Mouse (Mus musculus): ENCODE results near the gene Ncor2. TPM values are rescaled to one million over a fixed set of nuclear protein-coding genes. Genes with fewer than 3 reads are reported as not detected.

Gene Ncor2
- polyA plus RNA-seq, 1 experiment, result 75.8 TPM

- Histone ChIP-seq H3K4me3 (ENCODE audit: control insufficient read depth, insufficient read depth, low read length) (0 out of 2 replicates have a peak overlapping the region, but pooled peaks have one; percentile 0), H3K27me3 (ENCODE audit: control insufficient read depth, insufficient read depth, low read length) (no peaks in the 10 kb centered on the region), H3K36me3 (ENCODE audit: control insufficient read depth, insufficient read depth, low read length) (no peaks in the 10 kb centered on the region), H3K4me1 (replicated peaks; ENCODE audit: control insufficient read depth, insufficient read depth, low read length) (peaks cover 50% of the 10 kb centered on the region), H3K27ac (ENCODE audit: control insufficient read depth, insufficient read depth, low read length) (no peak overlapping the region)
- no peak for DNase-seq
- 24% methylated on average over 6 of the region's 6 CpGs for WGBS
- no peak for TF ChIP-seq POLR2A (IDR thresholded peaks at IDR 0.05; ENCODE audit: control insufficient read depth, extremely low read depth, insufficient read depth, low read length, poor library complexity)
- no peak for TF ChIP-seq CTCF (IDR thresholded peaks at IDR 0.05; ENCODE audit: borderline replicate concordance, control insufficient read depth, extremely low read depth, insufficient read depth, low read length, poor library complexity)
Measured at GRCm38 (mm10) chr5:125056331-125056695, 122.7 kb downstream of the Ncor2 start.

DNA sequence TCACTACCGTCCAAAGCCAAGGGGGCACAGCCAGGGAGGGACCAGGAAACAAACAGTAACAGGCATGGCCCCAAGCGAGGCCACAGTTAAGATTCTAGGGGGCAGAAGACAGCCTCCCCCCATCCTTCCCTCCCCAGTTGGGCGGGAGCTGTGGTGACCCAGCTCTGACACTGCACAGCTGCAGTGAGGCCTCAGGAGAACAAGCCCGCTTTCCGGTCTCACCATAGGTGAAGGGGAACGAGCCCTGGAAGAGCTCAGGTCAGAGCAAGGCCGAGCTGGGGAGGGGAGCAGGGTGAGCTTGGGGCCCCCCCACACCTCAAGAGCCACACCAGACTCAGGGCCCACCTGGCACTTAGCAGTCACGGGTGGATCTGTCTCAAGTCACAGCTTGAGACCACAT is 123.1 kb downstream of the Ncor2 start:
- 8% methylated on average over 8 of the region's 8 CpGs for WGBS
- Histone ChIP-seq H3K4me1 (replicated peaks; ENCODE audit: control insufficient read depth, insufficient read depth, low read length) (peaks cover 50% of the 10 kb centered on the region), H3K27ac (ENCODE audit: control insufficient read depth, insufficient read depth, low read length) (no peak overlapping the region), H3K36me3 (ENCODE audit: control insufficient read depth, insufficient read depth, low read length) (no peaks in the 10 kb centered on the region), H3K4me3 (ENCODE audit: control insufficient read depth, insufficient read depth, low read length) (0 out of 2 replicates have a peak overlapping the region, but pooled peaks have one; percentile 0), H3K27me3 (ENCODE audit: control insufficient read depth, insufficient read depth, low read length) (no peaks in the 10 kb centered on the region)
- TF ChIP-seq POLR2A (IDR thresholded peaks at IDR 0.05; ENCODE audit: control insufficient read depth, extremely low read depth, insufficient read depth, low read length, poor library complexity), result no peak
- no peak for TF ChIP-seq CTCF (IDR thresholded peaks at IDR 0.05; ENCODE audit: borderline replicate concordance, control insufficient read depth, extremely low read depth, insufficient read depth, low read length, poor library complexity)
- peak; percentile 51 for DNase-seq

- no peak for TF ChIP-seq POLR2A (IDR thresholded peaks at IDR 0.05; ENCODE audit: control insufficient read depth, extremely low read depth, insufficient read depth, low read length, poor library complexity)
- TF ChIP-seq CTCF (IDR thresholded peaks at IDR 0.05; ENCODE audit: borderline replicate concordance, control insufficient read depth, extremely low read depth, insufficient read depth, low read length, poor library complexity), result no peak
- peaks cover 43% of the 10 kb centered on the region for H3K4me1 ChIP-seq (replicated peaks; ENCODE audit: control insufficient read depth, insufficient read depth, low read length)
- no peak overlapping the region for H3K4me3 ChIP-seq (ENCODE audit: control insufficient read depth, insufficient read depth, low read length)
- H3K27me3 ChIP-seq (ENCODE audit: control insufficient read depth, insufficient read depth, low read length), result no peaks in the 10 kb centered on the region
- WGBS, result 97% methylated on average over 7 of the region's 7 CpGs
- no peak overlapping the region for H3K27ac ChIP-seq (ENCODE audit: control insufficient read depth, insufficient read depth, low read length)
- peaks cover 4% of the 10 kb centered on the region; the same call in 1 of the 2 replicates for H3K36me3 ChIP-seq (ENCODE audit: control insufficient read depth, insufficient read depth, low read length)
- no peak for DNase-seq
Measured at GRCm38 (mm10) chr5:125053661-125054060, 125.4 kb downstream of the Ncor2 start.

DNA sequence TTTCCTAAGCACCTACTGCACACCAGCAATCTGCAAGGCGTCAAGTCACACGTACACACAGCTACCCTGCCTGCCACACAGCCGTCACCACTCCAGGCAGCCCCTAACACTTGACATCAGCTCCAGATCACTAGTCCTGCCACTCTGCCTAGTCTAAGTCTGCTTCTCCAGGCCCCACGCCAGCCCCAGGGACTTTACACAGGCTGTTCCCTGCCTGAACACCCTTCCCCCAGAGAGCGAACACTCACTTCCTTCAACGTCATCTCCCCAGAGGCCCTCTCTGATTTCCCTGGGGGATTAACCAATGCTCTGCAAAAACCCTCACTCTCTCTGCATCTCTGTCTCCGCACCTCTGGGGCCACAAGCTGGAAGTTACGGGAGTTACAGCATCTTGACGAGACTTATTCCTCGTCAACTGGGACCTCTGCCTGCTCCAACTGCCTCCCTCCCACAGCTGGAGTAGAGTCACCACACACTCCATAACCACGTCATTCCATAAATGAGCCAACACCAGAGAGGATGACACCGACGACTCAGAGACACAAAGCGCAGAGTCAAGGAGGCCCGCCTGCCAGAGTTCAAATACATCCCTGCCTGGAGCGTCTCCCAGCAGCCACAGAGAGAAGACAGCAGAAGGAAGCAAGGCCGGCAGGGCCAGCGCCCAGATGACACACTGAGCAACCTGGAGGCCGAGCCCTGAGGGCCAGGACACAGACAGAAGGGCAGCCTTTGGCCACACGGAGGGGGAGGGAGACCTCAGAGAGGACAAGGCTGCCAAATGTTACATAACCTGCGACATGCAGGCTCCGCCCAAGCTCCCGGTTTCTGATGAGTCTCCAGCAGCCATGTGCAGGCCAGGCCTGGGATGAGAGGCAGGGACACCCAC is 126.2 kb downstream of the Ncor2 start:
- Histone ChIP-seq H3K27me3 (ENCODE audit: control insufficient read depth, insufficient read depth, low read length) (no peaks in the 10 kb centered on the region), H3K4me1 (replicated peaks; ENCODE audit: control insufficient read depth, insufficient read depth, low read length) (peaks cover 37% of the 10 kb centered on the region), H3K36me3 (ENCODE audit: control insufficient read depth, insufficient read depth, low read length) (peaks cover 7% of the 10 kb centered on the region; the same call in 1 of the 2 replicates), H3K4me3 (ENCODE audit: control insufficient read depth, insufficient read depth, low read length) (no peak overlapping the region), H3K27ac (ENCODE audit: control insufficient read depth, insufficient read depth, low read length) (no peak overlapping the region)
- WGBS, result 92% methylated on average over 23 of the region's 23 CpGs
- no peak for DNase-seq
- TF ChIP-seq CTCF (IDR thresholded peaks at IDR 0.05; ENCODE audit: borderline replicate concordance, control insufficient read depth, extremely low read depth, insufficient read depth, low read length, poor library complexity) (no peak), POLR2A (IDR thresholded peaks at IDR 0.05; ENCODE audit: control insufficient read depth, extremely low read depth, insufficient read depth, low read length, poor library complexity) (no peak)

GRCm38 (mm10) chr5:125052237-125052602 is 126.8 kb downstream of the Ncor2 start:
- DNase-seq, result no peak
- Histone ChIP-seq H3K4me1 (replicated peaks; ENCODE audit: control insufficient read depth, insufficient read depth, low read length) (peaks cover 30% of the 10 kb centered on the region), H3K27me3 (ENCODE audit: control insufficient read depth, insufficient read depth, low read length) (no peaks in the 10 kb centered on the region), H3K4me3 (ENCODE audit: control insufficient read depth, insufficient read depth, low read length) (no peak overlapping the region), H3K36me3 (ENCODE audit: control insufficient read depth, insufficient read depth, low read length) (peaks cover 8% of the 10 kb centered on the region; the same call in 1 of the 2 replicates), H3K27ac (ENCODE audit: control insufficient read depth, insufficient read depth, low read length) (no peak overlapping the region)
- 61% methylated on average over 10 of the region's 10 CpGs for WGBS
- TF ChIP-seq CTCF (IDR thresholded peaks at IDR 0.05; ENCODE audit: borderline replicate concordance, control insufficient read depth, extremely low read depth, insufficient read depth, low read length, poor library complexity) (no peak), POLR2A (IDR thresholded peaks at IDR 0.05; ENCODE audit: control insufficient read depth, extremely low read depth, insufficient read depth, low read length, poor library complexity) (no peak)

GRCm38 (mm10) chr5:125049481-125049880 is 129.5 kb downstream of the Ncor2 start:
- no peaks in the 10 kb centered on the region for H3K27me3 ChIP-seq (ENCODE audit: control insufficient read depth, insufficient read depth, low read length)
- TF ChIP-seq POLR2A (IDR thresholded peaks at IDR 0.05; ENCODE audit: control insufficient read depth, extremely low read depth, insufficient read depth, low read length, poor library complexity) (no peak), CTCF (IDR thresholded peaks at IDR 0.05; ENCODE audit: borderline replicate concordance, control insufficient read depth, extremely low read depth, insufficient read depth, low read length, poor library complexity) (no peak)
- no peak overlapping the region for H3K27ac ChIP-seq (ENCODE audit: control insufficient read depth, insufficient read depth, low read length)
- H3K36me3 ChIP-seq (ENCODE audit: control insufficient read depth, insufficient read depth, low read length), result peaks cover 18% of the 10 kb centered on the region
- H3K4me3 ChIP-seq (ENCODE audit: control insufficient read depth, insufficient read depth, low read length), result no peak overlapping the region
- peaks cover 3% of the 10 kb centered on the region for H3K4me1 ChIP-seq (replicated peaks; ENCODE audit: control insufficient read depth, insufficient read depth, low read length)
- DNase-seq, result no peak
- WGBS, result 99% methylated on average over 4 of the region's 4 CpGs

Measured in thymus, adult 2 months (tissue).